Mouse (Mus musculus): ENCODE data around the gene Vmn2r29.
"Not testable (repeated sequence)": the region's sequence is repeated elsewhere in the genome, so short reads cannot be mapped to it uniquely, and the experiment has no call there.

Vmn2r29 gene
- long read RNA-seq, experiment 1: 0 reads
- long read RNA-seq, experiment 2: 0 reads

DNA sequence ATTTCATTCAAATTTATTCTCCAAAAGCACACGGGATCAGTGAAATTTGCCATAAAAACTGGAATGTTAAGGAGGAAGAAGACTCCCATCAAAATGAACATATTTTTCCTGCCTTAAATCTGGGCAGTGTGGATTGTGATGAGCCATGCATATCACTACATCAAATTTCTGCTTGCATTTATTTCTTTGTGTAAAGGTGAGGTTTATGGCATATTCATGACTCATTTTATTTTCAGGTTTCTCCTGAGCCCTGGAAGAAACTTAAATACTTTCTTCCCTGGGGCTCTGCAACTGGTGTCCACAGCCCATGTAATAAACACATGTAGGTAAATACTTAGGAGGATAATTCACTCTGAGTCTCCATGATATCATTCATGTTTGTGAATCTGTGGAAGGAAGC, at the start of gene Vmn2r29:
TSS of gene Vmn2r29 (minus strand) at position 101 of the 400 bp plus-strand sequence.
- intact Hi-C loops (cut with DNase I): not testable (repeated sequence)

DNA sequence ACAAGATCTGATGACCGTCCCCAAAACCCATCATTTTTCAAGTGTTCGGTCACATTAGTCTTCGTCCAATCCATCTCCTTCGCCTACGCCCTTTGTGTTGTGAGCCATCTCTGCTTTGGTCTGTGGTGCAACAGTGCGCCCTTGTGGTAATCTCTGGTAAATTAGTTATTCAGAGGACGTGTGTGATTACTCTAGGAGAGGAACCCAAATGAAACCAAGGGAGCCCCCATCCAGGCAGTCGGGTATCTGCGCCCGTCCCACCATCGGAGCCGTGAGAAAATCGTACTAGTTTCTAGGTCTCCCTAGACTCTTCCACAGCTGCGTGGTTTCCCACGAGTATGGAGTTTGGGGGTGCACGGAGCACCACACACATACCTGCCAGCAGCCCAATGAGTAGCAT, 48.5 kb upstream of the Vmn2r29 start:
- intact Hi-C loops (cut with DNase I): no loop called here

- intact Hi-C loops (cut with DNase I): loop anchor here (10.0 kb wide), 1 partner anchor 147 kb away; the partner anchor contains the start of gene Zfp773
Observed at GRCm38 (mm10) chr7:7281383-7281782, 34.3 kb upstream of the Vmn2r29 start.

DNA sequence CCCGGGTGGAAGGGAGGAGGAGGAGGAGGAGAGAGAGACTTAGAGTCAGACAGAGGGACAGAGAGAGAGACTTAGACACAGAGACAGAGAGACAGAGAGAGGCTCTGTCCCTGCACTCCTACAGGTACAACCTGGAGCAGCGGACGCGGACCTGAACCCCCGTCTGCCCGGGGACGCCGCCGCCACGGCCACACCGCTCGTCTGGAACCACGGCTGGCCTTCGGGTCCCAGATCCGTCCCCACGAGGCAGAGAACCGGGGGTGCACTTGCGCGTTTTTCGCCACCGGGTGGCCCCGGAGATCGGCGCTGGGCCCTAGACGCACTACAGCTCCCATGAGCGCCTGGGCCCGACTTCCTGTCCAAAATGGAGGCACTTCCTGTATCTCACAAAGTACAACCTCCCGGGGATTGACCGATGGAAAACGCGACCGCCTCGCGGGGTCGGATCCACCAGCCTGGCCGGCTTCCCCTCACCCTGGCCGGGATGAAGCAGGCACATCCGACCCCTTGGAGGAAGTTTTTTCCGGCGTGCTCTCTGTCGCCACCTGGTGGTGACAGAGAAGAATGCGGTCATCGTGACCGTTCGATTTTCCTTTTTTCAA, 30.9 kb upstream of the Vmn2r29 start, which contains the start of gene Gm45844:
TSS of gene Gm45844 (minus strand) at position 324 of the 602 bp plus-strand sequence.
- intact Hi-C loops (cut with DNase I): not testable (repeated sequence)

DNA sequence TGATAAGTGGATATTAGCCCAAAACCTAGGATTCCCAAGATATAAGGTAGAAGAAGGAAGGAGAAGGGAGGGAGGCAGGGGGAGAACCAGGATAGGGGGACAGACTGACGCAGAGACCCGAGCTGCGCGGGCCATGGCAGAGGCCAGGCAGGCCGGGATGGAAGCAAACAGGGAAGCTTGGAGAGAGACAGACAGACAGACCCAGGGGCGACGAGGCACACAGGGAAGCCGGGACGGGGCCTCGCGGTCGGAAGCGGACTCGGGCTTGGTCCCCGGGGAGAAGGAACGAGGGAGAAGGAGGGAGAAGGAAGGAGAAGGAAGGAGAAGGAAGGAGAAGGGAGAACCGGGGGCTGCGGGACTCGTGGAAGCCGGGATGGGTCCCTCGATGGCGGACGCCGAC, 30.4 kb upstream of the Vmn2r29 start:
- intact Hi-C loops (cut with DNase I): not testable (repeated sequence)

DNA sequence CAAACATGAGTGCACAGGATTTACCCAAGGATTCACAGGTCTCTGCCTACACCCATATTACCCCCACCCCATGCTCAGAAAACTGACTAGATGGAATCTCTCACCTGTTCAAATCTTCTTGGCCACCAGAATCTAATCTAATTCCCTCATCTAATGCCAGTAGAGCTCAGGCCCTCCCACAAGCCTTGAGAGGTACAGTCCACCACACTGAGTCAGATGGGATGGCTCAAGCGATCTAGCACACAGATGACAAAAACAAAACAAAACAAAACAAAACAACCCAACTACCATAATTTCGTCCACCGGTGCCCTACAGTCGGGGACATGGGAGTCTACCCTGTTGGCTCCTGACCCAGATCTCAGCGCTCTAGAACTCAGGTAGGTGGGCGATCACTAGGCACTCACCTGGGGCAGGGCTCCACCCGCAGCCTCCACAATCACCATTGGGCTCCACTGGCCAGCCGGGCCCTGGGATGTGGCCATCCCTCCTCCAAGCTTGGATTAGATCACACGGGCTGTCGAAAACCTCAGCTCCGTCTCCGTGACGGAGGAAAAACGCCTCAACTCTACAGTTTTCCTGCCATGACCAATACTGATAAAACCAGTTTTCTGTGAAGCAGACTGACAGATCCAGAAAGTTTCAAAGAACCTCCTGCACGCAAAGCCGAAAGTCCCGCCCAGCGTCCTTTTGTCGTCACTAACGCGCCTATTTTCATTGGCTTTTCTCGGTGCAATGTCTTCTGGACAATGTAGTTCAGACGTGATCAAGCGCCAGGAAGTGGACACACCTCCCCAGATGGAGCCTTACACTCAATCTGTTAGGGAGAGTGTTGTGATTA, 37.6 kb downstream of the Vmn2r29 start, which contains the start of gene Zfp772:
TSS of gene Zfp772 (minus strand) at position 686 of the 839 bp plus-strand sequence.
- intact Hi-C loops (cut with DNase I): not testable (repeated sequence)

- intact Hi-C loops (cut with DNase I): no loop called here
Observed at GRCm38 (mm10) chr7:7188191-7188942, 58.8 kb downstream of the Vmn2r29 start.

- intact Hi-C loops (cut with DNase I): loop anchor here (2.0 kb wide), 1 partner anchor 17 kb away; the partner anchor contains the start of gene Zfp418
Observed at GRCm38 (mm10) chr7:7187417-7188190, 59.5 kb downstream of the Vmn2r29 start.

DNA sequence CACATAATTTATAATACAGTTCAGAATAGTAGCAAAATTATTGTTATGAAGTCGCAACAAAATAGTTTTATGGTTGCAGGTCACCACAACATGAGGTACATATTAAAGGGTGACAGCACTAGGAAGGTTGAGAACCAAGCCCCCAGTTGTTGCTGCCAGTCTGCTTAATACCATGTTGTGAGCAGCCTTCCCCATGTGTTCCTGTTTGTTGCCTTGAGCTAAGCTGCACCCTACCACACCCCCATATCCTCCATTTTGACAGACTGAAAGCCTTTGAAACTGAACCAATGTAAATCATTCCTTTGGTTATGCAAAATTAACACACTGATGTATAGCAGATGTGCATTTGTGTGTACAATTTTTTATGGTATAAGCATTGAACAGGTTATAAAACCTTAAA, 61.2 kb downstream of the Vmn2r29 start:
- intact Hi-C loops (cut with DNase I): loop anchor here (2.0 kb wide), 1 partner anchor 15 kb away; the partner anchor contains the start of gene Zfp418

Measured in adrenal gland (tissue).